In genomic region chr12:86832551-86833182, GRCm38 (mm10) we compare ENCODE assay signal across 8 mouse cellular contexts. TPM values are rescaled to one million over a fixed set of nuclear protein-coding genes. Genes with fewer than 3 reads are reported as not detected.
DNase-seq lines count a peak whose midpoint lies in the region; ATAC-seq lines count a peak whose summit lies in the region.

No protein-coding gene starts in this region.

- H3K36me3 ChIP-seq in forebrain, embryonic 16.5 days (ENCODE audit: control insufficient read depth, insufficient read depth), result no peaks in the 10 kb centered on the region
- H3K36me3 ChIP-seq in liver, embryonic 12.5 days, result no peaks in the 10 kb centered on the region
- H3K36me3 ChIP-seq in stomach, embryonic 15.5 days, result no peaks in the 10 kb centered on the region

- H3K27ac ChIP-seq in forebrain, embryonic 16.5 days (ENCODE audit: low read length), result peak overlapping the region; percentile 37
- peak overlapping the region; percentile 77; the same call in 1 of the 2 replicates for H3K27ac ChIP-seq in liver, embryonic 12.5 days
- peak overlapping the region; percentile 82 for H3K27ac ChIP-seq in stomach, embryonic 15.5 days

- no peaks in the 10 kb centered on the region for H3K9me3 ChIP-seq in forebrain, embryonic 16.5 days (ENCODE audit: control insufficient read depth, low read length)
- H3K9me3 ChIP-seq in liver, embryonic 12.5 days (replicated peaks), result no peaks in the 10 kb centered on the region
- no peaks in the 10 kb centered on the region for H3K9me3 ChIP-seq in stomach, embryonic 15.5 days

- 60% methylated on average over 11 of the region's 11 CpGs for WGBS in forebrain, embryonic 16.5 days
- 37% methylated on average over 11 of the region's 11 CpGs for WGBS in liver, embryonic 12.5 days (ENCODE audit: insufficient replicate concordance)
- WGBS in stomach, embryonic 15.5 days, result 56% methylated on average over 11 of the region's 11 CpGs

- H3K4me2 ChIP-seq in forebrain, embryonic 16.5 days (ENCODE audit: low read length), result peak overlapping the region; percentile 47
- peak overlapping the region; percentile 62 for H3K4me2 ChIP-seq in liver, embryonic 12.5 days
- no peak overlapping the region; the same call in 1 of the 2 replicates for H3K4me2 ChIP-seq in stomach, embryonic 15.5 days

- H3K4me3 ChIP-seq in forebrain, embryonic 16.5 days (replicated peaks; ENCODE audit: low read length), result no peak overlapping the region
- H3K4me3 ChIP-seq in liver, embryonic 12.5 days, result no peak overlapping the region
- no peak overlapping the region for H3K4me3 ChIP-seq in stomach, embryonic 15.5 days (replicated peaks)

- intact Hi-C loops in left cerebral cortex, postnatal 25 days (cut with DNase I), result no loop called here

- H3K9ac ChIP-seq in forebrain, embryonic 16.5 days (replicated peaks; ENCODE audit: low read depth, low read length), result peak overlapping the region; percentile 61
- peak overlapping the region; percentile 44; the same call in 1 of the 2 replicates for H3K9ac ChIP-seq in liver, embryonic 12.5 days
- no peak overlapping the region for H3K9ac ChIP-seq in stomach, embryonic 15.5 days

- peaks cover 21% of the 10 kb centered on the region for H3K4me1 ChIP-seq in forebrain, embryonic 16.5 days (replicated peaks; ENCODE audit: control insufficient read depth, insufficient read depth, low read length)
- H3K4me1 ChIP-seq in liver, embryonic 12.5 days, result peaks cover 85% of the 10 kb centered on the region
- H3K4me1 ChIP-seq in stomach, embryonic 15.5 days, result peaks cover 42% of the 10 kb centered on the region

- ATAC-seq in CD4-positive, CD25-positive, alpha-beta regulatory T cell, adult 4 months, result peak; percentile 2
- no peak for ATAC-seq in forebrain, embryonic 16.5 days
- ATAC-seq in liver, embryonic 12.5 days, result no peak
- no peak for ATAC-seq in stomach, embryonic 15.5 days (ENCODE audit: insufficient read depth, low FRiP score, low read depth)

- peak; percentile 54 for DNase-seq in B cell, adult 2 months
- no peak for DNase-seq in layer of hippocampus, adult 8-10 months (ENCODE audit: low spot score in 2 of 2)
- no peak for DNase-seq in left cerebral cortex, postnatal 25 days (ENCODE audit: low spot score in 2 of 2)
- no peak for DNase-seq in urinary bladder, postnatal 25 days (ENCODE audit: low spot score)

- H3K27me3 ChIP-seq in forebrain, embryonic 16.5 days (replicated peaks; ENCODE audit: control insufficient read depth, insufficient read depth, low read length), result no peaks in the 10 kb centered on the region
- H3K27me3 ChIP-seq in liver, embryonic 12.5 days (replicated peaks), result no peaks in the 10 kb centered on the region
- no peaks in the 10 kb centered on the region for H3K27me3 ChIP-seq in stomach, embryonic 15.5 days (replicated peaks)

RNA-seq across cellular contexts. Expression of gene Irf2bpl, which starts 51.9 kb away (rescaled TPM):
- 10 to 100 TPM in 1 of 2 experiments, 1 to 10 TPM in 1; 7.6 to 18.8 TPM for polyA plus RNA-seq in CD4-positive, CD25-positive, alpha-beta regulatory T cell, adult 4 months (2017; shearing (Covaris generic))
- polyA plus RNA-seq in forebrain, embryonic 16.5 days (2015; fragmentation: Nextera tagmentation; extraction: Ambion mirVana), result 67.0 and 74.0 TPM in 2 replicates
- polyA plus RNA-seq in liver, embryonic 12.5 days (2016; fragmentation: Nextera tagmentation; extraction: Ambion mirVana), result 6.7 and 7.7 TPM in 2 replicates
- polyA plus RNA-seq in stomach, embryonic 15.5 days (2015; fragmentation: Nextera tagmentation; extraction: Ambion mirVana), result 28.4 and 29.3 TPM in 2 replicates
- total RNA-seq in layer of hippocampus, adult 8-10 months (2022), result 10 to 100 TPM; 61.7 to 72.0 (median 66.8) TPM
- total RNA-seq in left cerebral cortex, postnatal 25 days (2021), result 10 to 100 TPM; 61.9 to 78.7 TPM

Comparison
In these comparisons a context has a peak if more than half of its experiments do, and no peak if none do; other contexts are left out.
1. DNase-seq: peak in B cell, adult 2 months (2 of 2); none in layer of hippocampus, adult 8-10 months (0 of 2), left cerebral cortex, postnatal 25 days (0 of 2) and urinary bladder, postnatal 25 days (single experiment).
2. Peak in every context shown above with its lines, with median percentiles within 50 percentile points of each other: H3K27ac ChIP-seq.